Mouse (Mus musculus) limb, embryonic 11.5 days (tissue): Measurements from ENCODE around the gene Dock2. TPM values are rescaled to one million over a fixed set of nuclear protein-coding genes. Genes with fewer than 3 reads are reported as not detected.

ENCODE experiments used
- ATAC-seq: fragments of 200-750 bp; cut with Nextera tagmentation; 2 replicates; pipeline ENCODE4 v1.8.0; 2017; ENCODE audit warnings: low read depth; ENCODE audit not compliant: insufficient number of reproducible peaks, low FRiP score, low TSS enrichment
- DNase-seq: peaks from one replicate; pipeline ENCODE4 v3.0.0-alpha.2; 2015; ENCODE audit warnings: low spot score
- H3K27ac ChIP-seq: fragments of 300-500 bp; sonication (generic); replicated peaks from 2 replicates; pipeline ENCODE4 v1.5.1; 2014; ENCODE audit warnings: low read depth, mild to moderate bottlenecking, low read length
- H3K27me3 ChIP-seq: fragments of 300-500 bp; sonication (generic); 2 replicates; pipeline ENCODE4 v1.6.1; 2014; ENCODE audit warnings: mild to moderate bottlenecking, low read length, mixed read lengths; ENCODE audit not compliant: control insufficient read depth, insufficient read depth
- H3K36me3 ChIP-seq: fragments of 300-500 bp; sonication (generic); 2 replicates; pipeline ENCODE4 v1.6.1; 2014; ENCODE audit warnings: mild to moderate bottlenecking, low read length, moderate library complexity, mixed read lengths; ENCODE audit not compliant: control insufficient read depth, insufficient read depth
- H3K4me1 ChIP-seq: fragments of 300-500 bp; sonication (generic); 2 replicates; pipeline ENCODE4 v1.6.1; 2014; ENCODE audit warnings: low read length, mixed read lengths; ENCODE audit not compliant: control insufficient read depth, insufficient read depth
- H3K4me2 ChIP-seq: fragments of 300-500 bp; sonication (generic); 2 replicates; pipeline ENCODE4 v1.6.1; 2014; ENCODE audit warnings: low read depth, mild to moderate bottlenecking, moderate library complexity; ENCODE audit not compliant: severe bottlenecking
- H3K4me3 ChIP-seq: fragments of 300-500 bp; sonication (generic); 2 replicates; pipeline ENCODE4 v1.5.1; 2014; ENCODE audit warnings: low read depth, low read length
- H3K9ac ChIP-seq: fragments of 300-500 bp; sonication (generic); 2 replicates; pipeline ENCODE4 v1.6.1; 2014; ENCODE audit warnings: mild to moderate bottlenecking, low read length
- H3K9me3 ChIP-seq: fragments of 300-500 bp; sonication (generic); 2 replicates; pipeline ENCODE4 v1.6.1; 2016; ENCODE audit warnings: low read length; ENCODE audit not compliant: control insufficient read depth
- WGBS: fragments of 180-500 bp; shearing (Covaris S2); extraction: QIAGEN DNeasy Blood & Tissue Kit; methylation state at CpG from one replicate; pipeline ENCODE4 v1.1.7; 2014; 5-methylcytosine and 5-hydroxymethylcytosine counted together
- polyA plus RNA-seq: library from polyadenylated mRNA; unstranded; fragments of >200 nt; fragmentation: Nextera tagmentation; extraction: Ambion mirVana; gene quantifications from 2 replicates; pipeline ENCODE4 v1.2.1, GENCODE M21; 2014

The Dock2 gene
- polyA plus RNA-seq, 1 experiment from 2014 or later = 0.25 TPM

DNA sequence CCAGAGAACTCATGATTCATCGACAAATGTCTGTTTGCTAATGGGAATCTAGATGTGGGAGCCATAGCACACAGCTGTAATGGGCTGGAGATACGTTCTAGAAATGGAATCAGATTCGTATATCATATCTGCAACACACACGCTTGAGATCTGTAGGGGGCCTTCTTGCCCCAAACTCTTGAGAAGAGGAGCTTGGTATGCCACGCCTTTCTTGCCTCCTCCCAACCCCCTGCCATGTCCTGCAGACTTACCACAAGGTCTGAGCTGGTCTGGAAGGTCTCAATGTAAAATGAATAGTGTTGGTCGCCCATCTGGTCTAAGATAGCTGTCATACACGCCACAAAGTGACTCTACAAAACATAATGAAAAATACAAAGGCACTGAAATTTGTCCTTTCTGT lies 471.5 kb downstream of the Dock2 start:
- Histone ChIP-seq H3K27ac (no peak overlapping the region), H3K9me3 (no peaks in the 10 kb centered on the region), H3K9ac (no peak overlapping the region), H3K36me3 (no peaks in the 10 kb centered on the region), H3K4me3 (no peak overlapping the region), H3K4me1 (peaks cover 3% of the 10 kb centered on the region; the same call in 1 of the 2 replicates), H3K27me3 (no peaks in the 10 kb centered on the region), H3K4me2 (no peak overlapping the region)
- no peak for DNase-seq
- ATAC-seq = no peak
- WGBS = 78% methylated on average over 7 of the region's 7 CpGs

- no peak for DNase-seq
- Histone ChIP-seq H3K9ac (no peak overlapping the region), H3K27ac (no peak overlapping the region)
These were observed 472.0 kb downstream of the Dock2 start for GRCm38 (mm10) chr11:34311717-34312116.

GRCm38 (mm10) chr11:34309360-34309759 lies 474.3 kb downstream of the Dock2 start:
- ATAC-seq (no peak), DNase-seq (no peak)
- H3K27me3 ChIP-seq = no peaks in the 10 kb centered on the region
- H3K4me3 ChIP-seq = no peak overlapping the region
- no peak overlapping the region for H3K4me2 ChIP-seq
- no peak overlapping the region for H3K9ac ChIP-seq
- 85% methylated on average over 2 of the region's 2 CpGs for WGBS
- no peak overlapping the region for H3K27ac ChIP-seq
- no peaks in the 10 kb centered on the region for H3K36me3 ChIP-seq
- H3K4me1 ChIP-seq = peaks cover 3% of the 10 kb centered on the region; the same call in 1 of the 2 replicates
- H3K9me3 ChIP-seq = no peaks in the 10 kb centered on the region

More at GRCm38 (mm10) chr11:34311717-34312116, 472.0 kb downstream of the Dock2 start:
- no peak overlapping the region for H3K4me2 ChIP-seq
- H3K4me1 ChIP-seq = peaks cover 3% of the 10 kb centered on the region; the same call in 1 of the 2 replicates
- no peak overlapping the region for H3K4me3 ChIP-seq
- 83% methylated on average over 5 of the region's 5 CpGs for WGBS
- H3K9me3 ChIP-seq = no peaks in the 10 kb centered on the region
- no peaks in the 10 kb centered on the region for H3K27me3 ChIP-seq
- ATAC-seq = no peak
- H3K36me3 ChIP-seq = no peaks in the 10 kb centered on the region

- no peak overlapping the region for H3K27ac ChIP-seq
- no peak for DNase-seq
- no peak overlapping the region for H3K9ac ChIP-seq
- ATAC-seq = no peak
- no peaks in the 10 kb centered on the region for H3K27me3 ChIP-seq
- H3K9me3 ChIP-seq = no peaks in the 10 kb centered on the region
- H3K4me2 ChIP-seq = no peak overlapping the region
- H3K36me3 ChIP-seq = no peaks in the 10 kb centered on the region
- 93% methylated on average over 3 of the region's 3 CpGs for WGBS
- H3K4me1 ChIP-seq = peaks cover 3% of the 10 kb centered on the region; the same call in 1 of the 2 replicates
- no peak overlapping the region for H3K4me3 ChIP-seq
These were observed 475.0 kb downstream of the Dock2 start for GRCm38 (mm10) chr11:34308731-34309130.

- H3K9ac ChIP-seq = no peak overlapping the region
- H3K4me2 ChIP-seq = no peak overlapping the region
- H3K4me3 ChIP-seq = no peak overlapping the region
- H3K36me3 ChIP-seq = no peaks in the 10 kb centered on the region
- WGBS = 79% methylated on average over 3 of the region's 3 CpGs
- no peaks in the 10 kb centered on the region for H3K4me1 ChIP-seq
- H3K27me3 ChIP-seq = no peaks in the 10 kb centered on the region
- DNase-seq = no peak
- H3K9me3 ChIP-seq = no peaks in the 10 kb centered on the region
- no peak for ATAC-seq
- no peak overlapping the region for H3K27ac ChIP-seq
These were observed 477.5 kb downstream of the Dock2 start for GRCm38 (mm10) chr11:34306231-34306630.

GRCm38 (mm10) chr11:34300064-34300463 lies 483.6 kb downstream of the Dock2 start:
- H3K4me1 ChIP-seq = no peaks in the 10 kb centered on the region
- H3K27me3 ChIP-seq = no peaks in the 10 kb centered on the region
- no peaks in the 10 kb centered on the region for H3K9me3 ChIP-seq
- 89% methylated on average over 7 of the region's 7 CpGs for WGBS
- no peak overlapping the region for H3K4me2 ChIP-seq
- H3K9ac ChIP-seq = no peak overlapping the region
- ATAC-seq = no peak
- H3K4me3 ChIP-seq = no peak overlapping the region
- H3K27ac ChIP-seq = no peak overlapping the region
- DNase-seq = no peak
- no peaks in the 10 kb centered on the region for H3K36me3 ChIP-seq

GRCm38 (mm10) chr11:34299550-34299949 lies 484.1 kb downstream of the Dock2 start:
- H3K4me3 ChIP-seq = no peak overlapping the region
- 75% methylated on average over 1 of the region's 1 CpGs for WGBS
- H3K36me3 ChIP-seq = no peaks in the 10 kb centered on the region
- H3K27me3 ChIP-seq = no peaks in the 10 kb centered on the region
- ATAC-seq = no peak
- no peak overlapping the region for H3K4me2 ChIP-seq
- H3K9me3 ChIP-seq = no peaks in the 10 kb centered on the region
- H3K9ac ChIP-seq = no peak overlapping the region
- H3K27ac ChIP-seq = no peak overlapping the region
- no peaks in the 10 kb centered on the region for H3K4me1 ChIP-seq
- DNase-seq = no peak

DNA sequence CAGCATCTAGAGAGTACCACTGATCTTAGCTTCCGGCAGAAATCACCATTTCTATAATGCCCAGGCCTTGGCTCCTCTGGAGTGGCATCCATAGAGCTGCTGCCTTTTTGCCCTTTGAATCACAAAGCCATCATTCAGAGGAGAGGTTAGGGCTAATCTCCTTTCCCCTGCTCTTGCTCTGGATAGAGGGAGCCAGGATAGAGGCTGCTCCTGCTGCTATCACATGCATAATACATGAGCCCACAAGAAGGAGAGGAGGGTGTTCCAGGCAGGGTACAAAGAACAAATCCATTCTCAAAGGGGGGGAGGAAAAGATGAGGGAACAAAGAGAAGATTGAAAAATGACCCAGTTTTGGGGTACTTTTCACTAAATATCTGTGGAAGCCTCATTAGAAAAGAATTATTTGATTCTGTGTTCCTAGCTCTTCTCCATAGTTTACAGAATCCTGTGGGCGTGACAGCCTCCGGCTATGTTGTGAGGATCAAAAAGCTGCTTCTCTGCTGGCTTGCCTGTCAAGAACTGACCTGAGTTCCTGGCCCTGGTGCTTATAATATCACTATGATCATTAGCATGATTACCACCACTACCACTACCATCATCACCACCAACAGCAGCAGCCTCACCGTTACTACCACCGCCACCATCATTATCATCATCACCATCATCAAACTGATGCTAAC lies 485.9 kb downstream of the Dock2 start:
- no peaks in the 10 kb centered on the region for H3K4me1 ChIP-seq
- H3K27me3 ChIP-seq = no peaks in the 10 kb centered on the region
- no peak overlapping the region for H3K27ac ChIP-seq
- no peak overlapping the region for H3K4me3 ChIP-seq
- ATAC-seq = no peak
- no peak overlapping the region for H3K9ac ChIP-seq
- 78% methylated on average over 5 of the region's 5 CpGs for WGBS
- no peaks in the 10 kb centered on the region for H3K9me3 ChIP-seq
- H3K4me2 ChIP-seq = no peak overlapping the region
- no peaks in the 10 kb centered on the region for H3K36me3 ChIP-seq
- no peak for DNase-seq

GRCm38 (mm10) chr11:34291304-34291703 lies 492.4 kb downstream of the Dock2 start:
- ATAC-seq = no peak

More at GRCm38 (mm10) chr11:34291304-34291703, 492.4 kb downstream of the Dock2 start:
- H3K36me3 ChIP-seq = no peaks in the 10 kb centered on the region
- H3K27ac ChIP-seq = no peak overlapping the region
- no peaks in the 10 kb centered on the region for H3K27me3 ChIP-seq
- no peak overlapping the region for H3K4me2 ChIP-seq
- H3K9me3 ChIP-seq = no peaks in the 10 kb centered on the region
- H3K4me1 ChIP-seq = no peaks in the 10 kb centered on the region
- no peak for DNase-seq
- WGBS = 79% methylated on average over 3 of the region's 3 CpGs
- H3K4me3 ChIP-seq = no peak overlapping the region
- no peak overlapping the region for H3K9ac ChIP-seq
